Mouse (Mus musculus) liver, adult 2 months (tissue): Measurements from ENCODE around the gene Hoxb4.

Source experiments
- CTCF ChIP-seq: fragments of 200-500 bp; IDR thresholded peaks from 2 replicates; pipeline ENCODE4 v1.5.1; 2011; ENCODE audit warnings: low read depth, low read length, control low read depth
- POLR2A ChIP-seq: fragments of 200-500 bp; IDR thresholded peaks from 2 replicates; pipeline ENCODE4 v1.6.1; 2011; ENCODE audit warnings: low read length, control low read depth; ENCODE audit not compliant: insufficient read depth; ENCODE audit errors: extremely low read depth

GRCm38 (mm10) chr11:96343206-96343745, 25.2 kb downstream of the Hoxb4 start:
- TF ChIP-seq CTCF, result no peak
- TF ChIP-seq POLR2A, result no peak
